22 mouse cellular contexts compared by ENCODE assay signal in the genomic region with DNA sequence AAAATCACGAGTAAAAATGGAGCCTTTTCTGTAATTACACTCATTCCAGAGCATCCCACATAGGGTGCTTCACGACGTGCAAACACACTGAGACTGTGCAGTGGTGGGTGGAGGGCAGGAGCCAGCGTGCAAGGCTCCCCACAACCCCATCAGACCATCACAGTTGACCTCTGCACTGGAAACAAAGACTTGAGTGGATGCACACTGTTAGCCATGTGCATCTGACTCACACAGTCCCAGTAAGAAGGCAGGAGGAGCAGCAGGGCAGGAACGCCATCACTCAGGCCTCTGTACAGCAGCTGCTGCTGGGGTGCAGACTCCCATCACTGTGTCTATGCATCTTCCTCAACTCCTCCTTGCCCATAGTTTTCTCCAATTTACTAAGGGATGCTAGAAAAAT.
DNase-seq lines count a peak whose midpoint lies in the region; ATAC-seq lines count a peak whose summit lies in the region.
"Had no signal": no experiment of that assay in that cellular context is flagged by ENCODE, and none has a peak within 500 bp of the region (broad histone marks: within the 10 kb centered on the region; RNA-seq: fewer than 3 reads in every experiment).

No protein-coding gene starts in this region.

- H3K4me1 ChIP-seq in hindbrain, embryonic 11.5 days (replicated peaks; ENCODE audit: control insufficient read depth, insufficient read depth, low read length), result no peaks in the 10 kb centered on the region
- peaks cover 5% of the 10 kb centered on the region for H3K4me1 ChIP-seq in hindbrain, embryonic 12.5 days
- H3K4me1 ChIP-seq in midbrain, embryonic 11.5 days (ENCODE audit: control insufficient read depth, insufficient read depth, low read length), result no peaks in the 10 kb centered on the region; the same call in 1 of the 2 replicates
- no peaks in the 10 kb centered on the region; the same call in 1 of the 2 replicates for H3K4me1 ChIP-seq in midbrain, embryonic 16.5 days (ENCODE audit: control insufficient read depth, insufficient read depth, low read length)
- peaks cover 23% of the 10 kb centered on the region for H3K4me1 ChIP-seq in forebrain, embryonic 13.5 days
- H3K4me1 ChIP-seq: limb, embryonic 13.5 days; liver, embryonic 13.5 days had no signal

- ATAC-seq in hindbrain, embryonic 11.5 days (ENCODE audit: low FRiP score), result peak; percentile 51; the same call in 1 of the 2 replicates
- no peak for ATAC-seq in hindbrain, embryonic 12.5 days (ENCODE audit: low FRiP score)
- peak; percentile 40 for ATAC-seq in midbrain, embryonic 11.5 days (ENCODE audit: low FRiP score)
- ATAC-seq in midbrain, embryonic 16.5 days, result no peak
- no peak for ATAC-seq in forebrain, embryonic 13.5 days
- ATAC-seq: inflammation-experienced regulatory T-cells, adult 6 months; Patski had no signal

- no peak overlapping the region for H3K4me2 ChIP-seq in hindbrain, embryonic 11.5 days (replicated peaks; ENCODE audit: low read depth, low read length)
- H3K4me2 ChIP-seq in hindbrain, embryonic 12.5 days (replicated peaks), result no peak overlapping the region
- no peak overlapping the region for H3K4me2 ChIP-seq in midbrain, embryonic 11.5 days
- no peak overlapping the region for H3K4me2 ChIP-seq in midbrain, embryonic 16.5 days (ENCODE audit: low read length)
- H3K4me2 ChIP-seq in forebrain, embryonic 13.5 days, result no peak overlapping the region
- H3K4me2 ChIP-seq: heart, embryonic 13.5 days; limb, embryonic 13.5 days; liver, embryonic 13.5 days; lung, embryonic 14.5 days had no signal

- 0 out of 2 replicates have a peak overlapping the region, but pooled peaks have one; percentile 23 for H3K9ac ChIP-seq in hindbrain, embryonic 11.5 days (ENCODE audit: low read depth, low read length)
- no peak overlapping the region for H3K9ac ChIP-seq in hindbrain, embryonic 12.5 days
- H3K9ac ChIP-seq in midbrain, embryonic 11.5 days (ENCODE audit: low read length), result no peak overlapping the region
- H3K9ac ChIP-seq in midbrain, embryonic 16.5 days (ENCODE audit: low read depth, low read length), result no peak overlapping the region
- H3K9ac ChIP-seq in forebrain, embryonic 13.5 days, result 0 out of 2 replicates have a peak overlapping the region, but pooled peaks have one; percentile 26
- H3K9ac ChIP-seq: heart, embryonic 13.5 days; limb, embryonic 13.5 days; liver, embryonic 13.5 days; lung, embryonic 14.5 days had no signal

- H3K27me3 ChIP-seq in hindbrain, embryonic 11.5 days (ENCODE audit: control insufficient read depth, insufficient read depth, low read length), result no peaks in the 10 kb centered on the region
- H3K27me3 ChIP-seq in hindbrain, embryonic 12.5 days, result no peaks in the 10 kb centered on the region
- H3K27me3 ChIP-seq in midbrain, embryonic 11.5 days (ENCODE audit: control insufficient read depth, insufficient read depth, low read length), result no peaks in the 10 kb centered on the region
- H3K27me3 ChIP-seq in midbrain, embryonic 16.5 days (ENCODE audit: control insufficient read depth, insufficient read depth, low read depth, low read length), result no peaks in the 10 kb centered on the region
- H3K27me3 ChIP-seq in forebrain, embryonic 13.5 days, result no peaks in the 10 kb centered on the region
- H3K27me3 ChIP-seq: heart, embryonic 13.5 days; limb, embryonic 13.5 days; liver, embryonic 13.5 days; Patski had no signal

- no peak for DNase-seq in hindbrain, embryonic 11.5 days (ENCODE audit: low spot score)
- no peak for DNase-seq in midbrain, embryonic 11.5 days (ENCODE audit: low spot score, missing footprints)
- peak; percentile 28 for DNase-seq in brain, adult 2 months (ENCODE audit: low read depth, low spot score)
- DNase-seq in layer of hippocampus, postnatal 14 days (ENCODE audit: low spot score in 2 of 2), result no peak
- DNase-seq: adrenal gland, postnatal 14 days; cerebellum, adult 11 months; cerebellum, postnatal 10 days; gastrocnemius, postnatal 10 days; heart, adult 11 months; kidney, adult 9 months; layer of hippocampus, postnatal 36 days; liver, embryonic 13.5 days; lung, embryonic 14.5 days; lung, postnatal 36 days; thymus, postnatal 14 days had no signal

- no peaks in the 10 kb centered on the region for H3K9me3 ChIP-seq in hindbrain, embryonic 11.5 days (ENCODE audit: control insufficient read depth, low read length)
- H3K9me3 ChIP-seq in hindbrain, embryonic 12.5 days (replicated peaks), result no peaks in the 10 kb centered on the region
- H3K9me3 ChIP-seq in midbrain, embryonic 11.5 days (ENCODE audit: control insufficient read depth, low read length), result no peaks in the 10 kb centered on the region
- no peaks in the 10 kb centered on the region for H3K9me3 ChIP-seq in midbrain, embryonic 16.5 days (replicated peaks; ENCODE audit: control insufficient read depth, low read length, poor library complexity, severe bottlenecking)
- no peaks in the 10 kb centered on the region for H3K9me3 ChIP-seq in forebrain, embryonic 13.5 days (replicated peaks)
- H3K9me3 ChIP-seq: heart, embryonic 13.5 days; limb, embryonic 13.5 days; liver, embryonic 13.5 days had no signal

- no peak overlapping the region for H3K27ac ChIP-seq in hindbrain, embryonic 11.5 days (ENCODE audit: low read depth, low read length)
- H3K27ac ChIP-seq in hindbrain, embryonic 12.5 days, result no peak overlapping the region
- H3K27ac ChIP-seq in midbrain, embryonic 11.5 days (ENCODE audit: low read depth, low read length), result no peak overlapping the region
- H3K27ac ChIP-seq in midbrain, embryonic 16.5 days (ENCODE audit: low read length), result no peak overlapping the region
- no peak overlapping the region for H3K27ac ChIP-seq in forebrain, embryonic 13.5 days
- H3K27ac ChIP-seq: heart, embryonic 13.5 days; limb, embryonic 13.5 days; liver, embryonic 13.5 days had no signal

- no peaks in the 10 kb centered on the region for H3K36me3 ChIP-seq in hindbrain, embryonic 11.5 days (ENCODE audit: control insufficient read depth, insufficient read depth, low read length)
- no peaks in the 10 kb centered on the region for H3K36me3 ChIP-seq in hindbrain, embryonic 12.5 days
- H3K36me3 ChIP-seq in midbrain, embryonic 11.5 days (ENCODE audit: control insufficient read depth, insufficient read depth, low read length), result no peaks in the 10 kb centered on the region
- H3K36me3 ChIP-seq in midbrain, embryonic 16.5 days (ENCODE audit: control insufficient read depth, insufficient read depth, low read length), result no peaks in the 10 kb centered on the region
- H3K36me3 ChIP-seq in forebrain, embryonic 13.5 days (ENCODE audit: poor library complexity, severe bottlenecking), result no peaks in the 10 kb centered on the region
- H3K36me3 ChIP-seq: heart, embryonic 13.5 days; limb, embryonic 13.5 days; liver, embryonic 13.5 days had no signal

- WGBS in hindbrain, embryonic 11.5 days, result 59% methylated on average over 5 of the region's 5 CpGs
- 45% methylated on average over 5 of the region's 5 CpGs for WGBS in hindbrain, embryonic 12.5 days
- WGBS in midbrain, embryonic 11.5 days, result 48% methylated on average over 5 of the region's 5 CpGs
- WGBS in midbrain, embryonic 16.5 days, result 42% methylated on average over 5 of the region's 5 CpGs
- 66% methylated on average over 5 of the region's 5 CpGs for WGBS in forebrain, embryonic 13.5 days

- no peak overlapping the region for H3K4me3 ChIP-seq in hindbrain, embryonic 11.5 days (ENCODE audit: low read depth, low read length)
- no peak overlapping the region for H3K4me3 ChIP-seq in hindbrain, embryonic 12.5 days
- H3K4me3 ChIP-seq in midbrain, embryonic 11.5 days (ENCODE audit: low read depth, low read length), result no peak overlapping the region
- H3K4me3 ChIP-seq in midbrain, embryonic 16.5 days (ENCODE audit: low read depth, low read length), result no peak overlapping the region
- H3K4me3 ChIP-seq in forebrain, embryonic 13.5 days, result no peak overlapping the region
- H3K4me3 ChIP-seq: heart, embryonic 13.5 days; limb, embryonic 13.5 days; liver, embryonic 13.5 days had no signal

Comparison
In these comparisons a context has a peak if more than half of its experiments do, and no peak if none do; other contexts are left out.
1. ATAC-seq: peak in hindbrain, embryonic 11.5 days (single experiment) and midbrain, embryonic 11.5 days (single experiment); none in hindbrain, embryonic 12.5 days (single experiment), midbrain, embryonic 16.5 days (single experiment) and forebrain, embryonic 13.5 days (single experiment).
2. H3K9ac ChIP-seq: peak in hindbrain, embryonic 11.5 days (single experiment) and forebrain, embryonic 13.5 days (single experiment); none in hindbrain, embryonic 12.5 days (single experiment), midbrain, embryonic 11.5 days (single experiment) and midbrain, embryonic 16.5 days (single experiment).